Mouse (Mus musculus) CH12.LX (cell line): ENCODE measurements around the gene Hcrt.

Experiments used
- CTCF ChIP-seq, 2 experiments: IDR thresholded peaks in 1 of 2; conservative IDR thresholded peaks in 1 of 2; 2 replicates each; pipeline ENCODE4 v1.5.1; 2011 to 2012; ENCODE audit warnings: low read depth in 2 of 2, low read length in 2 of 2, improper control_type of control experiment in 1 of 2, inconsistent platforms in 1 of 2, mild to moderate bottlenecking in 1 of 2, moderate library complexity in 1 of 2
- SIN3A ChIP-seq: IDR thresholded peaks from 2 replicates; pipeline ENCODE4 v1.6.1; 2012; ENCODE audit warnings: low read length, improper control_type of control experiment, inconsistent platforms

GRCm38 (mm10) chr11:100721776-100722492 is 40.8 kb downstream of the Hcrt start:
- no peak for TF ChIP-seq CTCF (conservative IDR thresholded peaks at IDR 0.05 in 1 of 2, IDR thresholded peaks at IDR 0.05 in 1 of 2; ENCODE audit: low read depth in 2 of 2, low read length in 2 of 2)
- TF ChIP-seq SIN3A = no peak
